Mouse (Mus musculus) right cerebral cortex, postnatal 4 days (tissue): ENCODE results near the gene Ppp2r3d.

Experiments
- DNase-seq: peaks from one replicate; pipeline ENCODE4 v3.0.0-alpha.2; 2022

Ppp2r3d gene

GRCm38 (mm10) chr9:124408564-124408963, 68.1 kb downstream of the Ppp2r3d start:
- no peak for DNase-seq
